Mouse (Mus musculus) kidney, postnatal 14 days (tissue): ENCODE measurements at regions not wholly inside any gene's neighbourhood (a gene's known extent, or its start where the extent isn't known, plus 50 kb on each side); places are given as distances from the start of the nearest gene placed in this dataset.

Source experiments
- DNase-seq: peaks from one replicate; pipeline ENCODE4 v3.0.0; 2022; ENCODE audit warnings: mixed read lengths

GRCm38 (mm10) chr12:17481687-17482086, 62.9 kb upstream of the Odc1 start:
- DNase-seq, result no peak

GRCm38 (mm10) chr12:17482196-17482595, 62.4 kb upstream of the Odc1 start:
- no peak for DNase-seq

GRCm38 (mm10) chr12:17484448-17484847, 60.1 kb upstream of the Odc1 start:
- DNase-seq, result peak; percentile 72

GRCm38 (mm10) chr12:17486062-17486770, 58.4 kb upstream of the Odc1 start:
- no peak for DNase-seq

GRCm38 (mm10) chr12:17487336-17487735, 57.3 kb upstream of the Odc1 start:
- DNase-seq, result no peak

- no peak for DNase-seq
Observed at GRCm38 (mm10) chr12:17488203-17488602, 56.4 kb upstream of the Odc1 start.

- DNase-seq, result no peak
Observed at GRCm38 (mm10) chr12:17489971-17490370, 54.6 kb upstream of the Odc1 start.

GRCm38 (mm10) chr12:17492574-17492973, 52.0 kb upstream of the Odc1 start:
- no peak for DNase-seq

GRCm38 (mm10) chr12:17493053-17493452, 51.5 kb upstream of the Odc1 start:
- DNase-seq, result no peak

- no peak for DNase-seq
Observed at GRCm38 (mm10) chr12:17493810-17494209, 50.8 kb upstream of the Odc1 start.
